Mouse (Mus musculus): ENCODE results near the gene Fgr. TPM values are rescaled to one million over a fixed set of nuclear protein-coding genes. Genes with fewer than 3 reads are reported as not detected.
A peak's percentile ranks its signal among the peaks of the same experiment; 100 is the strongest.

Gene Fgr
- polyA plus RNA-seq, 1 experiment from 2014 or later: 0.79 TPM

DNA sequence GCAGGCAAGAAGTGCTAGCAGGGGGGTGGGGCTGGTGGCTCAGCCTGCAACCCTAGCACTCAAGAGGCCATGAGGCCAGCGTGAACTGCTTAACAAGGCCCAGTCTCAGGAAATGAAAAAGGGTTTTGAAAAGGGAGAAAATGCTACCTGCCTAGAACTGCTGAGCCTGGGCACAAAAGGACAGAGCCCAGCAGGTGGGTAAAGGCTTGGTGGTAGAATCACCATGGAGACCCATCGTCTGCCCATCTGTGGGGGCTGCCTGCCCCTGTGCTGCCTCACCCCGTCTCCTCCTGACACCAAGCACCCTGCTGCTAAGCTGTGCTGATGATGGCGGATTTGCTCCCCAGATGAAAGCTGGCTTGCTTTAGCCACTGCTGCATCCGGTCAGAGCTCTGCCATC is 9.4 kb upstream of the Fgr start:
- Histone ChIP-seq H3K27me3 (ENCODE audit: control insufficient read depth, insufficient read depth, low read depth, low read length) (no peaks in the 10 kb centered on the region), H3K27ac (ENCODE audit: low read length) (no peak overlapping the region), H3K4me3 (ENCODE audit: low read length) (no peak overlapping the region), H3K36me3 (ENCODE audit: control insufficient read depth, insufficient read depth, low read length) (no peaks in the 10 kb centered on the region), H3K4me2 (ENCODE audit: low read depth, low read length) (no peak overlapping the region), H3K9ac (ENCODE audit: low read length) (no peak overlapping the region), H3K9me3 (ENCODE audit: control insufficient read depth, low read length) (no peaks in the 10 kb centered on the region), H3K4me1 (replicated peaks; ENCODE audit: control insufficient read depth, insufficient read depth, low read length) (peaks cover 20% of the 10 kb centered on the region)
- no peak for ATAC-seq (ENCODE audit: low read depth)
- WGBS: 56% methylated on average over 5 of the region's 5 CpGs

DNA sequence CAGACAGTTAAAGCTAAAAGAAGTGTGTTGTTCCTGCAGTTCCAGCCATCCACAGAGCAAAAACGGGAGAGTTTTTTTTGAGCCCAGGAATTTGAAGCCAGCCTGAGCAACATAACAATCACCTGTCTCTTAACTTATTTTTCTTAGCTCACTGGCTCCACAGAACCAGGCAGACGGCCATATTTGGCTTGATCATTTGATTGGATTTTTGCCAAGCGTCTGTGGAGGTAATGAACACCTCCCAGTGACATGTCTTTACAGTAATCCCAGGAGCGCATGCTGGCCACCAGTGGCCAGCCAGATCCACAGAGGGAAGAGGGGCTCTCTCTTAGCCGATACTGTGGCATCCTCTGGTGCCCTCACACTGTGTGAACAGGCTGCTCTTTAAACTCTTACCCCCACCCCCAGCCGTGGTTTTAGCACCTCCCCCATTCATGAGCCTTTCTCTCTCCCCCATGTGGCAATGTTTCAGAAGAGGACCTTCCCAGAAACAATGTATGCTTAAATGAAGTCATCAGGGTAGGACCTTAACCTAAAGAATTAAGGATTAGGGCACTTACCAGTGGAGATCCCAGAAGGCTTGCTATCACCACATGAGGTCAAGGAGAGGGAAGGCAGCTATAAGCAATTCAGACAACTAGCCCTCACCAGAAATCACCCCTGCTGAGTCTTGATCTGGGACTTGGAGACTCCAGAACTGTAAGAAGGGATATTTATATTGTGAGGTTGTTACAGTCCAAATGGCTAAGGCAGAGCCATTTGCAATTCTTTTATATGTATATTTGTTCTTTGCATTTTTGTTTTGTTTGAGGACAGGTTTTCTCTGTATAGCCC is 5.6 kb upstream of the Fgr start:
- ATAC-seq (ENCODE audit: low read depth): no peak
- H3K27me3 ChIP-seq (ENCODE audit: control insufficient read depth, insufficient read depth, low read depth, low read length): no peaks in the 10 kb centered on the region
- no peak overlapping the region for H3K9ac ChIP-seq (ENCODE audit: low read length)
- 35% methylated on average over 6 of the region's 6 CpGs for WGBS
- no peak overlapping the region for H3K4me3 ChIP-seq (ENCODE audit: low read length)
- H3K4me1 ChIP-seq (replicated peaks; ENCODE audit: control insufficient read depth, insufficient read depth, low read length): peaks cover 3% of the 10 kb centered on the region
- no peaks in the 10 kb centered on the region for H3K9me3 ChIP-seq (ENCODE audit: control insufficient read depth, low read length)
- H3K4me2 ChIP-seq (ENCODE audit: low read depth, low read length): no peak overlapping the region
- H3K36me3 ChIP-seq (ENCODE audit: control insufficient read depth, insufficient read depth, low read length): no peaks in the 10 kb centered on the region
- no peak overlapping the region for H3K27ac ChIP-seq (ENCODE audit: low read length)

DNA sequence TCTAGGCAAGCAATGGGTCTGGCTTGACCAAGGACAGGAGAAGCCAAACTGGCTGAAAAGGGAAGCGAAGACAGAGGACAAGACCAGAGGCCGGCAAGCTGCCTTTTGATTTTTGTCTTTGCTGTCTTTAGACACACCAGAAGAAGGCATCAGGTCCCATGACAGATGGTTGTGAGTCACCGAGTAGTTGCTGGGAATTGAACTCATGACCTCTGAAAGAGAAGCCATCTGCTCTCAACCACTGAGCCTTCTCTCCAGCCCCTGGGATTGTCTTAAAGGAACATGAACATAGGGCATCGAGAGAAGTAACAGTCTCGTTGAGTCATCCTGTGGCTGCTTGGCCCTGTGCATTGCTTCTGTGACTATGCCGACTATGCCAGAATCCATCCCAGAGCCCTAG is 2.3 kb upstream of the Fgr start:
- H3K27ac ChIP-seq (ENCODE audit: low read length): no peak overlapping the region
- no peak for ATAC-seq (ENCODE audit: low read depth)
- no peak overlapping the region for H3K9ac ChIP-seq (ENCODE audit: low read length)
- WGBS: 63% methylated on average over 6 of the region's 6 CpGs
- no peaks in the 10 kb centered on the region for H3K9me3 ChIP-seq (ENCODE audit: control insufficient read depth, low read length)
- peaks cover 25% of the 10 kb centered on the region for H3K4me1 ChIP-seq (replicated peaks; ENCODE audit: control insufficient read depth, insufficient read depth, low read length)
- no peaks in the 10 kb centered on the region for H3K36me3 ChIP-seq (ENCODE audit: control insufficient read depth, insufficient read depth, low read length)
- no peak overlapping the region for H3K4me2 ChIP-seq (ENCODE audit: low read depth, low read length)
- H3K27me3 ChIP-seq (ENCODE audit: control insufficient read depth, insufficient read depth, low read depth, low read length): no peaks in the 10 kb centered on the region
- H3K4me3 ChIP-seq (ENCODE audit: low read length): no peak overlapping the region

DNA sequence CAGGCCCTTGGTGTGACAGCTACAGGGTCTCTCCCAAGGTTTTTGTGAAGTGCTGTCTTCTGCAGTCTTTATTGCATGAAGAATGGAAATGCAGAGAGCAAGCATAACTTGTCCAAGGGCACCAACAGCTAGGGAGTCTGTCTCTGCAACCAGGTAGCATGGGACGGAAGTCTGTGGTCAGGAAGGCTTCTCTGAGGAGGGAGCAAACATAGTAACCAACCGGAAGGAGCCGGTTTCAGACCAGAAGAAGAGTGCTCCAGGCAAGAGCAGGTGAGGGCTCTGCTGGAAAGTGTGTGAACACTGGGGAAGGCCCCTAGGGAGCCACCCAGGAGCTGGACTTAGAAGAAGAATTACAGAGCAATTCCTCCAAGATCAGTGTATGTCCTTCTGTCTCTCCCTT is 1.8 kb upstream of the Fgr start:
- ATAC-seq (ENCODE audit: low read depth): no peak
- peaks cover 25% of the 10 kb centered on the region for H3K4me1 ChIP-seq (replicated peaks; ENCODE audit: control insufficient read depth, insufficient read depth, low read length)

DNA sequence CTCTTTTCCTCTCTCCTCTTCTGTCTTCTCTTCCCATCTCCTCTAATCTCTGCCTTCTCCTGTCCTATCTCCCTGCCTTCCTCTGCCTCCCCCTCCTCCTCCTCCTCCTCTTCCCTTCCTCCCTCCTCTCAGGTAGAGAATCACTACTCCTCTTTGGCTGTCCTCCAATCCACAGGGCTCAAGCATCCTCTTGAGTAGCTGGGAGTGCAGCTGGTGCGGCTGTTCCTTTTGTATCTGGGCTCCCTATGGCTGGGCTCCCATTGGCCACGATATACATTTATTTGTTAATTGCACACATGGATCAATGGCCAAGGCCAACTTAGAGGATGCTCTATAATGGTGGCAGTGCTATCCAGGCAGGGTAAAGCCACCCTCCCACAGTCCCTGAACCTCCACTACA is 1.3 kb upstream of the Fgr start:
- H3K36me3 ChIP-seq (ENCODE audit: control insufficient read depth, insufficient read depth, low read length): no peaks in the 10 kb centered on the region
- no peaks in the 10 kb centered on the region for H3K9me3 ChIP-seq (ENCODE audit: control insufficient read depth, low read length)
- H3K4me1 ChIP-seq (replicated peaks; ENCODE audit: control insufficient read depth, insufficient read depth, low read length): peaks cover 25% of the 10 kb centered on the region
- WGBS: 27% methylated on average over 2 of the region's 2 CpGs
- no peak for ATAC-seq (ENCODE audit: low read depth)
- no peak overlapping the region for H3K4me3 ChIP-seq (ENCODE audit: low read length)
- H3K9ac ChIP-seq (ENCODE audit: low read length): no peak overlapping the region
- H3K4me2 ChIP-seq (ENCODE audit: low read depth, low read length): no peak overlapping the region
- H3K27me3 ChIP-seq (ENCODE audit: control insufficient read depth, insufficient read depth, low read depth, low read length): no peaks in the 10 kb centered on the region
- no peak overlapping the region; the same call in 1 of the 2 replicates for H3K27ac ChIP-seq (ENCODE audit: low read length)

More for the DNA sequence above, 1.8 kb upstream of the Fgr start:
- Histone ChIP-seq H3K27me3 (ENCODE audit: control insufficient read depth, insufficient read depth, low read depth, low read length) (no peaks in the 10 kb centered on the region), H3K36me3 (ENCODE audit: control insufficient read depth, insufficient read depth, low read length) (no peaks in the 10 kb centered on the region), H3K4me2 (ENCODE audit: low read depth, low read length) (no peak overlapping the region), H3K9ac (ENCODE audit: low read length) (no peak overlapping the region), H3K4me3 (ENCODE audit: low read length) (no peak overlapping the region), H3K27ac (ENCODE audit: low read length) (no peak overlapping the region), H3K9me3 (ENCODE audit: control insufficient read depth, low read length) (no peaks in the 10 kb centered on the region)
- WGBS: 51% methylated on average over 3 of the region's 3 CpGs

DNA sequence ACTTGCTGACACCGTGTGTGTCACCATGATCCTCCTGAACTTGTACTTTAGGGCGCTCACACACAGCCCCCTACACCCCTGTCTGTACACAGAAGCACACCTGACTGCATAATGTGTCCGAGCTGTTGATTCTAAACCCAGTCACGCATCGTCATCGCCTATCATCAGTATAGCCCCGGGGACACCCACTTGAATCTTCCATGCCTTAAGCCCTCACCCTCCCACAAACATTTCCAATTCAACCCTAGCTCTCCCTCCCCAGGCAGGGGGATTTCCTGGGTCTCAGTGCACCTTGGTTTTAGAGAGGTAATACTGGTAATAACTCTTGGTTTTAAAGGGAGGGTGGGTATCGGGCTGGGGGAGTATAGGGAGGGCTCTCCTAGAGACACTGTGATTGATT is 709 bp upstream of the Fgr start:
- no peak overlapping the region for H3K4me3 ChIP-seq (ENCODE audit: low read length)
- H3K4me1 ChIP-seq (replicated peaks; ENCODE audit: control insufficient read depth, insufficient read depth, low read length): peaks cover 25% of the 10 kb centered on the region
- H3K9me3 ChIP-seq (ENCODE audit: control insufficient read depth, low read length): no peaks in the 10 kb centered on the region
- no peak overlapping the region; the same call in 1 of the 2 replicates for H3K9ac ChIP-seq (ENCODE audit: low read length)
- 66% methylated on average over 8 of the region's 8 CpGs for WGBS
- H3K36me3 ChIP-seq (ENCODE audit: control insufficient read depth, insufficient read depth, low read length): no peaks in the 10 kb centered on the region
- no peak overlapping the region for H3K4me2 ChIP-seq (ENCODE audit: low read depth, low read length)
- H3K27me3 ChIP-seq (ENCODE audit: control insufficient read depth, insufficient read depth, low read depth, low read length): no peaks in the 10 kb centered on the region
- no peak for ATAC-seq (ENCODE audit: low read depth)
- no peak overlapping the region; the same call in 1 of the 2 replicates for H3K27ac ChIP-seq (ENCODE audit: low read length)

DNA sequence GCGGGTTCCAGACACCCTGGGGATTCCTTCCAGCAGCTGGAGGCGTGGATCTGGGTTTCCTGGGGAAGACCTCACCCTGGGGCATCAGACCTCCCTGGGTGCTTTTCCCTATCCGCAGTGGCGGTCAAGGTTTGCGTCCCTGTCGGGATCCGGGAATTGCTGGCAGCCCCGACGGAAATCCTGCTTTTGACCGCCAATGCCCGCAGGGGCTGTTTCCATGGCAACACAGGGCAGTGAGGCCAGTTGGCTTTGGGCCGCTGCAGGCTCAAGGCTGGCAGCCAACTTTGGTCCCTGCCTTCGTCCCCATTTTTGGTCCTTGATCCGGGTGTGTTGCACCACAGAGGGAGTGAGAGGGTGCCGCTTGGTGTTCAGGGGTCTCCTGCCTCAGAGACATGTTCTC is 1.0 kb downstream of the Fgr start:
- Histone ChIP-seq H3K4me1 (replicated peaks; ENCODE audit: control insufficient read depth, insufficient read depth, low read length) (peaks cover 25% of the 10 kb centered on the region), H3K36me3 (ENCODE audit: control insufficient read depth, insufficient read depth, low read length) (no peaks in the 10 kb centered on the region), H3K4me3 (ENCODE audit: low read length) (peak overlapping the region; percentile 29), H3K27me3 (ENCODE audit: control insufficient read depth, insufficient read depth, low read depth, low read length) (no peaks in the 10 kb centered on the region), H3K4me2 (ENCODE audit: low read depth, low read length) (peak overlapping the region; percentile 51), H3K9ac (ENCODE audit: low read length) (peak overlapping the region; percentile 45), H3K9me3 (ENCODE audit: control insufficient read depth, low read length) (no peaks in the 10 kb centered on the region), H3K27ac (ENCODE audit: low read length) (peak overlapping the region; percentile 25)
- peak; percentile 51 for ATAC-seq (ENCODE audit: low read depth)
- WGBS: 3% methylated on average over 15 of the region's 15 CpGs

DNA sequence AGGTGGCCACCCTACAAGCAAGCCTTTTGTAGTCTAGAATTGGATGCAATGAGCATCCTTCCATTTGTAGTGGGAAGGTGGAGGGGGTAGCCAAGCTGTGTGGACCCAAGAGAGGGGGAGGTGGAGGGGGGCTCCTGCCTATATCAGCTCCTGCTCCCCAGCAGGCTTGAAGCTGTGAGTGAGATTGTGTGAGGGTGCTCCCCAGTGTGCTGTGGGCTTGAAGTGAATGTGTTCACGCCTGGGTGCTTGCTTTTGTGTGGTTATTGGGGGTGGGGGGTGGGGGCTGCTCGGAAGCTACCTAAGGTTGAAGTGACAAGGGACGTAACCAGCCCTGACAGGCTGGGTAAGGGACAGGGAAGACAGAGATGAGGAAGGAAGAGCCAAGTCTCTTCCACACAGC is 1.9 kb downstream of the Fgr start:
- 73% methylated on average over 3 of the region's 3 CpGs for WGBS
- H3K9ac ChIP-seq (ENCODE audit: low read length): no peak overlapping the region
- H3K4me3 ChIP-seq (ENCODE audit: low read length): no peak overlapping the region
- no peaks in the 10 kb centered on the region for H3K9me3 ChIP-seq (ENCODE audit: control insufficient read depth, low read length)
- H3K4me2 ChIP-seq (ENCODE audit: low read depth, low read length): no peak overlapping the region
- peaks cover 25% of the 10 kb centered on the region for H3K4me1 ChIP-seq (replicated peaks; ENCODE audit: control insufficient read depth, insufficient read depth, low read length)
- no peaks in the 10 kb centered on the region for H3K27me3 ChIP-seq (ENCODE audit: control insufficient read depth, insufficient read depth, low read depth, low read length)
- H3K36me3 ChIP-seq (ENCODE audit: control insufficient read depth, insufficient read depth, low read length): no peaks in the 10 kb centered on the region
- no peak for ATAC-seq (ENCODE audit: low read depth)
- no peak overlapping the region for H3K27ac ChIP-seq (ENCODE audit: low read length)

DNA sequence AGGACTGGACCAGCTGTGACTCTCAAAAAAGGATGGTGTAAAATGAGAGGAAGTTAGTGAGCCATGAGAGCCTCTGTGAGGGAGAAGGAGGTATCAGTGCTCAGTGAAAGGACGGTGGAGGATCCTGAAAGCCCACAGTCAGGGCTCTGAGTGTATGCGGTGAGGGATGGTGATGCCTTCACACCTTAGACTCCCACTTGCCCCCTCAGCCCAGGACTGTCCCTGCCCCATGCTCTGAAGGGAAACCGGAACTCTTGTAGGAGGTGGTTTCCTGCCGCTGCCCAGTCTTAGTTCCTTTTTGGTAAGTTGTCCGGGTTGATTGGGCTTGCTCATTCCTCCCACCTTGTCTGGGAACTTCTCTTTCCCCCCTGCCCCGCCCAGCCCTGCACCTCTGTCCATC is 2.8 kb downstream of the Fgr start:
- H3K9me3 ChIP-seq (ENCODE audit: control insufficient read depth, low read length): no peaks in the 10 kb centered on the region
- no peak overlapping the region for H3K9ac ChIP-seq (ENCODE audit: low read length)
- no peak for ATAC-seq (ENCODE audit: low read depth)
- no peaks in the 10 kb centered on the region for H3K36me3 ChIP-seq (ENCODE audit: control insufficient read depth, insufficient read depth, low read length)
- peaks cover 25% of the 10 kb centered on the region for H3K4me1 ChIP-seq (replicated peaks; ENCODE audit: control insufficient read depth, insufficient read depth, low read length)
- no peak overlapping the region for H3K4me3 ChIP-seq (ENCODE audit: low read length)
- no peak overlapping the region for H3K4me2 ChIP-seq (ENCODE audit: low read depth, low read length)
- H3K27me3 ChIP-seq (ENCODE audit: control insufficient read depth, insufficient read depth, low read depth, low read length): no peaks in the 10 kb centered on the region
- 47% methylated on average over 6 of the region's 6 CpGs for WGBS
- no peak overlapping the region for H3K27ac ChIP-seq (ENCODE audit: low read length)
